Mouse (Mus musculus): ENCODE measurements around the gene Gm49337. TPM values are rescaled to one million over a fixed set of nuclear protein-coding genes. Genes with fewer than 3 reads are reported as not detected.

Gene Gm49337
- total RNA-seq, 1 experiment from 2014 or later: not detected

GRCm38 (mm10) chr4:116282211-116282610 is 109.0 kb downstream of the Gm49337 start:
- ATAC-seq (ENCODE audit: extremely low read depth, insufficient number of reproducible peaks, low FRiP score, poor library complexity, severe bottlenecking): no peak

- no peak for ATAC-seq (ENCODE audit: extremely low read depth, insufficient number of reproducible peaks, low FRiP score, poor library complexity, severe bottlenecking)
These were observed 118.4 kb downstream of the Gm49337 start for GRCm38 (mm10) chr4:116291561-116291960.

GRCm38 (mm10) chr4:116293296-116293695 is 120.1 kb downstream of the Gm49337 start:
- ATAC-seq (ENCODE audit: extremely low read depth, insufficient number of reproducible peaks, low FRiP score, poor library complexity, severe bottlenecking): no peak

GRCm38 (mm10) chr4:116300878-116301355 is 127.7 kb downstream of the Gm49337 start:
- ATAC-seq (ENCODE audit: extremely low read depth, insufficient number of reproducible peaks, low FRiP score, poor library complexity, severe bottlenecking): no peak

GRCm38 (mm10) chr4:116304551-116304950 is 131.4 kb downstream of the Gm49337 start:
- no peak for ATAC-seq (ENCODE audit: extremely low read depth, insufficient number of reproducible peaks, low FRiP score, poor library complexity, severe bottlenecking)

GRCm38 (mm10) chr4:116317575-116317974 is 144.4 kb downstream of the Gm49337 start:
- no peak for ATAC-seq (ENCODE audit: extremely low read depth, insufficient number of reproducible peaks, low FRiP score, poor library complexity, severe bottlenecking)

- no peak for ATAC-seq (ENCODE audit: extremely low read depth, insufficient number of reproducible peaks, low FRiP score, poor library complexity, severe bottlenecking)
These were observed 148.9 kb downstream of the Gm49337 start for GRCm38 (mm10) chr4:116322127-116322526.

GRCm38 (mm10) chr4:116329256-116329655 is 156.1 kb downstream of the Gm49337 start:
- no peak for ATAC-seq (ENCODE audit: extremely low read depth, insufficient number of reproducible peaks, low FRiP score, poor library complexity, severe bottlenecking)

- ATAC-seq (ENCODE audit: extremely low read depth, insufficient number of reproducible peaks, low FRiP score, poor library complexity, severe bottlenecking): no peak
These were observed 163.1 kb downstream of the Gm49337 start for GRCm38 (mm10) chr4:116336294-116336693.

GRCm38 (mm10) chr4:116342119-116342518 is 168.9 kb downstream of the Gm49337 start:
- no peak for ATAC-seq (ENCODE audit: extremely low read depth, insufficient number of reproducible peaks, low FRiP score, poor library complexity, severe bottlenecking)

Other genes with a start within 250 kb of the Gm49337 start
- not detected in 2 replicates for gene Dmbx1, start 233.5 kb upstream of the Gm49337 start, total RNA-seq (2017)
- gene Faah, start 155.5 kb upstream of the Gm49337 start, total RNA-seq (2017): 14.7 and 15.8 TPM in 2 replicates
- gene Nsun4, start 119.5 kb upstream of the Gm49337 start, total RNA-seq (2017): 30.7 and 49.6 TPM in 2 replicates
- 251 and 277 TPM in 2 replicates for gene Uqcrh, start 98.3 kb upstream of the Gm49337 start, total RNA-seq (2017)
- 14.8 and 19.8 TPM in 2 replicates for gene Lrrc41, start 98.1 kb upstream of the Gm49337 start, total RNA-seq (2017)
- 0.86 and 0.93 TPM in 2 replicates for gene Rad54l, start 49.7 kb upstream of the Gm49337 start, total RNA-seq (2017)
- gene Pomgnt1, start 49.5 kb upstream of the Gm49337 start, total RNA-seq (2017): 21.2 and 24.2 TPM in 2 replicates
- 0.37 and 0.58 TPM in 2 replicates for gene Lurap1, start 22.0 kb upstream of the Gm49337 start, total RNA-seq (2017)
- 5.0 and 7.1 TPM in 2 replicates for gene Tspan1, start 5.8 kb upstream of the Gm49337 start, total RNA-seq (2017)
- not detected in 2 replicates for gene 1700042G07Rik, start within 50 bp of the Gm49337 start, total RNA-seq (2017)
- 0.70 and 1.6 TPM in 2 replicates for gene Pik3r3, start 48.2 kb downstream of the Gm49337 start, total RNA-seq (2017)

All from neutrophil, adult 5-6 weeks (primary cell).